Mouse (Mus musculus) right cerebral cortex, postnatal 4 days (tissue): ENCODE data around the gene Vipas39.
"Not testable (repeated sequence)": the region's sequence is repeated elsewhere in the genome, so short reads cannot be mapped to it uniquely, and the experiment has no call there.

Experiments
- DNase-seq: peaks from one replicate; pipeline ENCODE4 v3.0.0-alpha.2; 2022

Gene Vipas39

DNA sequence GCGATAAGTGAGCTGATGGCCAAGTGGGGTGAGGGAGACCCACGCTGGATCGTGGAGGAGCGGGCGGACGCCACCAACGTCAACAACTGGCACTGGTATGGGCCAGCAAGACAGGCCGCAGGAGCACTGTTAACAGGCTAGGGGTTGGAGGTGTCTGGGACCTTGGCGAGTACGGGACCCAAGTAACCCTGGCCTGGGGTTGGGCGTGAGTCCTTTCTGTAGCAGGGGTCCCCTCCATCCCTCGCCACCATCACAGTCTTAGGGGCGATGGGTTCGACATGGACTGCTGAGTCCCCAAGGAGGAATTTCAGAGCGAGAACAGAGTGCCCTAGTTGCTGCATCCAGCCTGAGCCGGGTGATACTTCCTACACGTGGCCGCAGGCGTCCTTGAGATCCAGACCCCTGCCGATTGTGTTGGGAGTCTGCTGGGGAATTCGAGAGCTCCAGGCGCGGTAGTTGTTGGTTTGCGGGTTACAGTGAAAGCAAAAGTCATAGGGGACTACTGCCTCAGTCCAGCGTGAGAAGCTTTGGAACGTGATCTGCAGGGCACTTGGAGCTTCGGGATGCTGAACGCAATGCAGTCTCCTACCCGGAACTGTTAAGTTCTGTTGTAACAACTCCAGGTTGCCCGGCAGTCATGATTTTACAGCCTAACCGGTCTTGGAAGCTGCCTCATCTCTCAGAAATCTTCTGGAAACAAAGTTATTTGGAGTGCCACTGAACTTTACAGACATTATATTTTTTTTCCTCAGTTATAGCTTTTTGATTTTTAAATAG lies 959 bp upstream of the Vipas39 start:
- no peak for DNase-seq

DNA sequence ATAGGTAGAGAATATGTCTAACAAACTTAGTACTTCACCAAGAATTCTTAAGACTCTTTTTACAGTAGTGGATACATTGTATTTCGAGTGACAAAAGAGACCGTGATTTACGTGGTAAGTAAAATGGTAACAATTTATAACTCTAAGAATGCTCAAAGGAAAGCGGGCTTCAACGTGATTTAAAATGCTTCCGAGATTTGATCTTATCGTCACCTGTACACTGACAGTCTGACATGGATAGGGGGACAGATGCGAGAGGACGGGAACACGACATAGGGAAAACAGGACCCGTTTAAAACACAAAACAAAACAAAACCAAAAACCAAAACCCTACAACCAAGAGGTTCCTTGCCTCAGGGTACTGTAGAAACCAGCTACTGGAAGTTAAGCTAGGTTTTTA lies 612 bp downstream of the Vipas39 start:
- DNase-seq, result no peak

DNA sequence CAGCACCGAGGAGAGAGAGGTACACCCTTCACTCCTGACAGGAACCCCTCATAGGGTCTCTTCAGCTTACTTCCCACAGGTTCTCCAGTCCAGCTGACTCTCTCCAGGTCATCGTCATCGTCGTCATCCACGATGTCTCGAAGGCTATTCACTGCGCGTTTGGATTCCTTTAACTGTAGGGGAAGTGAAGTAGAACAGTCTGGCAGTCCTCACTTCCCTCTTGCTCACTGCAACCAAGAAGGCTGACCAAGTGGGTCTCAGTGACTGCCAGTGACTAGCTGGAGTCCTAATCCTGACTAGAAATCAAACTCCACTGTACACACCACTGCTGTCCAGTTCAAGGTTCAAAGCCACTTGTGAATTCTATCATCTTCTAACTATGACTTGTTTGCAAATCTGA lies 5.5 kb downstream of the Vipas39 start:
- DNase-seq, result no peak

DNA sequence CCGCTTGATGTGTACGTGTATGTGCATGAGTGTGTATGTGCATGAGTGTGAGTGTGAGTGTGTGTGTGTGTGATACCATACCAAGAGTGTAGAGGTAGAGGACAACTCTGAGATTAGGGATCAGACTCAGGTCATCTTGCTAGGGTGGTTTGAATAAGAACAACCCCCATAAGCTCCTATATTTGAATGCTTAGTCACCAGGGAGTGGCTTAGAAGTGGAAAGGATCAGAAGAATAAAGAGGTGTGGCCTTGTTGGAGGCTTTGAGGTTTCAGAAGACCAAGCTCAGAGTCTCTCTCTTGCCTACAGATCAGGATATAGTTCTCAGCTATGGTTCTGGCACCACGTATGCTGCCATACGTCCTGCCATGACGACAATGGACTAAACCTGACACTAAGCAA lies 9.4 kb downstream of the Vipas39 start:
- DNase-seq, result no peak

DNA sequence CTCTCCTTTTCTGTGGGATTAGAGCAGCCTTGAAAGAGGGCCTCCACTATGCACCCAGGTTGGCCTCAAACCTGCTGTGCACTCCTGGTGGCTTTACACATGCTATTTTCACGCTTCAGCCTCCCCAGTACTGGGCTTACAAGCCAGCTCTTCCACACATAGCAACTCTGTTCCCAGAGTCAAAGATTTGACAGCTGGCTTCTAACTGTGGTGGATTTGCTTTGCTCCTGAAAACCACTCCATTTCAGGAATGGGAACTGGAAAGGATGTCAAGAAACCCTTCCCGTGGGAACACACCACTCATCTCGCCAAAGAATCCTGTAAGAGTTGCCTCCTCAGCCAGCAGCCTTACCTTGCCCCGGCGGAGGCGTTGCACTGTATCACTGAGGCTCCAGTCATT lies 12.2 kb downstream of the Vipas39 start:
- DNase-seq, result no peak

DNA sequence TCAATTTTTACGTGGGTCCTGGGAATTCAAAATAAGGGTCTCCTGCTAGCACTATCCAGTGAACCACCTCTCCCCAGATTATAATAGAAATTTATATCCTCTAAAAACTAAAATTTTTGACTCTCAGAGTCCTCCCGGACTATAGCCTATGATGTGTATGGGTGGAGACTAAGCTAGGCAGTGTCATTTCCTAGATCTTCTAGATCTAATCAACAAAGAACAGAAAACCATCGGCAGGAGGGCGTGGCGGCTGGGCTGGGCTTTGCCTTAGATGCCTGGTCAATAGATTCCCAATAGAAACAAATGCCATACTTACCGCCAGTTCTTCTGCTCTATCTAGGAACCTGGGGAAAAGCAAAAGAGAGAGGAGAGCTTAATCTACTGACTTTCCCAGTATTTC lies 15.9 kb downstream of the Vipas39 start:
- DNase-seq, result no peak

DNA sequence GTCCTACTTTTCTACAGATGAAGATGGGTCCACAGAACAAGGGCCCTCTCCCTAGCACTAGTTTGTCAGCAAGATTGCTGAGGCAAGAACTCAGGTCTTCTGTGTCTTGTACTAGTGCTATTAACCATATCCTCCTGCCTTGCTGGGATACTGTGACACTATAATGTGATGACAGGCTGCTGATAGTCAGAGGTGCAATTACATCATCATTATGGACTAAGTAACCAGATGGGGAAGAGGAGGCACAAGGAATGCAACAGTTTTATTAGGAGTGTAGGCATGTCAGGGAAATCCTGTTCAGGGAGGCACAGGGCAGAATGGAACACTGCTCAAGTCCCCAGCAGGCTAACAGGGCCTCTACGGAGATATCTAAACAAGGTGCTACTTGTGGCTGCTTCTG lies 27.4 kb downstream of the Vipas39 start, which contains the start of gene Noxred1:
TSS of gene Noxred1 (minus strand) at position 101 of the 400 bp plus-strand sequence.
- DNase-seq, result no peak

DNA sequence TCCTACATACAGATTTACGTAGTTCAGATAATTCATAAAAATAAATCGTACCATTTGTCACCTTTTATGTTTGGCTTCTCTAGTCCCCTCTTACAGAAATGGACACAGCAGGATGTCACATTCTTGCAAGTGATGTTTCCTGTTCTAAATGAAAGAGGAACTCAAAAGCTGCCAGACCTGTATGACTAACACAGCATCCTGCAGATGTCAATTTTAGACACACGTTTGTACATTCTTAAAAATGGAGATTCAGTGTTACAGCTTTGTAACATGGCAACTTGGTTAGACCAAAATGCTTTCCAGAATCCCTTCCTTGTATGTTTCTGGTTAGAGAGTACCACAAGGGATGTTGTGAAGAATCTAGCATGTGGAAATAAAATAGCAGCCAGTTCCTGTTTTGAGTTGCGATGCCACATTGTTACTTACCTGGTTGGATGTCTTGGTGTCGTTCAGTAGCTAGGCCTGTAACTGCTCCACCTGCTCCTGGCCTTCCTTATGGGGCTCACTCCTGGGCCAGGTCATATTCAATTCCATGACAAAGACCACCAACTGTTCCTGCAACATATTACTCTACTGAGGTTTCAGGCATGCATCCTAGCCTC lies 29.1 kb downstream of the Vipas39 start:
- no peak for DNase-seq

DNA sequence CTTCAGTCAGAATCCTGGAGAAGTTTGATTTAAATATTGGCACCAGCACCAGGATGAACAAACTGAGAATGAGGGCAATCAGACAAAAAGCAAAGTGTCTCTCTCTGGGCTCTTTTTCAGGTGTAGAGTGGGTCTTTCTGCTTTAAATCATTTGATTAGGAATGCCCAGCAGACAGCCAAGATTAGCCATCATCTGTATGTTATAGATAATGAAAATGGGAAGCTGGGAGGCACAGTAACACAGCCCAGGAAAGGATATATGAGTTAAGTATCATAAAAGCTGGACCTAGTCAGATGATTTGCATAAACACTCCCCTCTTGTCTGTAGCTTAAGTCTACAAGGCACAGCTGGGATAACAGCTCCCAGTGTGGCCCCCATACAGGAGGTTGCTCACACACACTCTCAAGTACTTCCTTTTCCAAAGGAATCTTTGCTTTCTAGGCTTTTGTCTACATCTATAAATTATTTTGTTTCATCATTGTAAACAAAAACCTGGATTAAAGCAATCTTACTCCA lies 35.6 kb downstream of the Vipas39 start:
- no peak for DNase-seq

DNA sequence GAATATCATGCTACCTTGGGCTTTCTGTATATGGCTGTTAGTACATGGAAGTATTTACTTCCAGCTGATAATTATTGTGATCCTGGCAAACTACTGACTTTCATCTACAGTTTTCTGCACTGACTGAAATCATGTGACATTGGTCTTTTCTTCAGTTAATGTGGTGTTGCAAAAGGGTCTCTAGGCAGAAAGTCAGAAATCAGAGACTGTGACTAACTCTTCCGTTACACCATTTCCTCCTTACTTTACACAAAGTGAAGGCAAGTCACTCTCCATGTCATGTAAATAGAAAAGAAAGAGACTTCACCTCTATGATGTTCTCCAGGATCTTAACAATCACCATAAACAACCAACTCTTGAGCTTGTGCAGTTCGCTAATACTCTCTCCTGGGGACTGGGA lies 36.4 kb downstream of the Vipas39 start:
- DNase-seq, result no peak

DNA sequence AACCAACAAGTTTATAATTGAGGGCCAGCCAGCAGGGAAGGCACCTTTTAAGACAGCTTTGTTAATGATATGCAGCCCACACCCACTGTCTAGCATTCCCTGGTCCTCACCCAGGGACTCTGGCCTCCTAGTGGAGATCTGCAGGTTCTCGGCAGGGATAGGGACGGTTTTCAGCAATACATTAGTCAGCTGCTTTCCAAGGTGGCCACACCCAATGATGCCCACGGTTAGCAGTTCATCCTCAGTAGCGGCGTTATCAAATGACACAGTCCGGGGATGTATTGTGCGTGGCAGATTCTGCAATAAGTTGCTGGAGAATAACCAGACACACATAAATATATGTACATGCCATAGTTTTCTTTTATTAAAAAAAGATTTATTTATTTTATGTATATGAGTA lies 39.3 kb downstream of the Vipas39 start:
- DNase-seq, result no peak

DNA sequence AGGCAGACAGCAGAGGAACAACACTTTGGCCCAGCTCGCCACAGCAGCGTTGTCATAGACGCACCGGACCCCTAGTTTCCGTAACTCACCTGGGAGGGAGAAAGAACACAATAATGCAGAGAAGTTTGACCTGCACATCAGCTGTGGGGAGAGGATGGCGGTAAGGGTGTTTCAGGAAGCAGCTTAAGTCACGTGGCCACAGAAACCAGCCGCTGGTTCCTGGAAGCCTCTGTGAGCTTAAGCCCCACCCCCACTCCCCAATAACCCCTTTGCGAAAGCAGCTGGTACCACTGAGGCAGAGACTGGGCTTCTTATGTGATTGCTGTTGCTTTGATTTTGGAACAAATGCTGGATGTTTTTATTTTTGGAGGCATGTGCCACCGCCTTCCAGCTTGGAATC lies 41.1 kb downstream of the Vipas39 start:
- DNase-seq, result no peak

DNA sequence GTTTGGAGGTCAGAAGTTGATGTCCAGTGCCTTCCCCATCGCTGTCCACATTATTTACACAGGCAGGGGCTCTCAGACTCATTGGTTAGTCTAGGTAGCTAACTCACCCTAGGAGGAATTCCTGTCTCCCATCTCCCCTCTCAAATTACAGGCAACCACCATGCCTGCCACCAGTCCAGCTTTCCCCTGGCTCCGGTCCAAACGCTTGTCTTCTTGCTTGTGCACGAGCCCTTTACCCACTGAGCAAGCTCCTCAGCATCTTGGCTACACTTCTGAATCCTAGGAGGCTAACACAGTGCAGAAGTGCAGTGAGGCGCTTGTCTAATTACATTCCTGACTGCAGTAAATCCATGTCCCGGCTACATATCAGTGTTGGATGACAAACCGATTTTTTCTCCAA lies 46.7 kb downstream of the Vipas39 start:
- DNase-seq, result peak; percentile 24

DNA sequence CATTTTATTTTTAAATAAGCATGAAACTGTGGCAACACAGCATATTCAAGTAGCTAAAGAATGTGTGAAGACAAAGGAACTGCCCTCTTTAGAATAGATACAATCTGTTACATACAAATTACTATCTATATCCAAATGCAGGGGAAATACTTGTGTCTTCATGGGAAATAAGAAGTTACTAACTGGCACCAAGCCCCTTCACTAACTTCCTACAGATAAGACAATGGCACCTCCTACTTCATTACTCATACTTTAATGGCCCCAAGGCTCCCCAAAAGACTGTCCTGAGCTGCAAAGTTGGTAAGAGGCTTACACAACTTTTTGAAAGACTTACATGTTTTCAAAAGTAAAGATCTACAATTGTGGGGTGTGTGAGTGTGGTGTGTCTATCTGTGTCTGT lies 48.5 kb downstream of the Vipas39 start:
- no peak for DNase-seq

DNA sequence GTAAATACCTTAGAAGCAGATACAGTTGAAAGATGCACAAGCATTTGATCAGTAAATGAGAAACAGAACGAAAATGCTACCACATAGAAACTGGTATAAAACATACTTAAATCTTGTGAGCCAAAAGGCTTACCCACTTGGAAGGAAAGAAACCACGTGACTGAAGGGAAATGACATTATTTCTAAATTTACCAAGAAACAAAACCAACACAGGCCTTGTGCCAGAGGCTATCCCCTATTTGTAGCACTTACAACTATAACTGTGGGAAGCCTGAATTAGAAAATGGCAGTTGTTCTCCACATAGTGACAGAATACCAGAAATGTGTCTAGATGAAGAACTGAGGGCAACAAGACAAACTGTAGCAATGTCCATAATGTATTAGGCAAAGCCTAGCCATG lies 50.0 kb downstream of the Vipas39 start:
- DNase-seq, result no peak

DNA sequence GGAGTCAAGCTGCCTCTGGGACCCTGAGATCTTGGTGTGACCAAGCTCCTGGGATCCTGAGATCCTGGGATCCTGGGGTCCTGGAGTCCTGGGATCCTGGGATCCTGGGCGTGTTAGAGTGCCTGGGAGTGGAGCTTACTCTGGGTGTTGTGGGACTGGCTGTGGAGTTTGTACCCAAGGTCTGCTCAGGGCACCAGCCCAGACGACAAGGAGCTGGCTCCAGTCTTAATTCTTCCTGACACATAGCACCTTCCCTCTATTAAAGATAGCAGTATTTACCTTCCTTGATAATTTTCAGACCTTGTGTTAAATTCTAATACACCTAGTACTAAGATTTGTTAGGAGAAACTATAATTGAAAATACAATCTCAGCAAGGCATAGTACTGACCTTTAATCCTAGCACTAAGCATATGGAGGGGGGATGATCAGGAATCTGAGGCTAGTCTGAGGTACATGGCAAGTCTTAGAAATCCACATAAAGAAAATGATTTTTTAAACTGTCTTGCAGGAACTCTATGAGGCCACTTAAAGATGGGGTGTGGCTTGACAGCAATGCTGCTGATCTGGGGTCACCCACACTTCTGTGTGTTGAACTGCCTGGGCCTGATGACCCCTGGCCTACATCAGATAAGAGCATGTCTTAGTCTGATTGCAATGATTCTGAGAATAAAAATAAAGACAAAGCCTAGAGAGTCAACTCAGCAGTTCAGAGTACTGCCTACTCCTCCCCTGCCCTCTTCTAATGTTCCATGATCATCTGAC lies 53.0 kb downstream of the Vipas39 start:
- DNase-seq, result no peak

DNA sequence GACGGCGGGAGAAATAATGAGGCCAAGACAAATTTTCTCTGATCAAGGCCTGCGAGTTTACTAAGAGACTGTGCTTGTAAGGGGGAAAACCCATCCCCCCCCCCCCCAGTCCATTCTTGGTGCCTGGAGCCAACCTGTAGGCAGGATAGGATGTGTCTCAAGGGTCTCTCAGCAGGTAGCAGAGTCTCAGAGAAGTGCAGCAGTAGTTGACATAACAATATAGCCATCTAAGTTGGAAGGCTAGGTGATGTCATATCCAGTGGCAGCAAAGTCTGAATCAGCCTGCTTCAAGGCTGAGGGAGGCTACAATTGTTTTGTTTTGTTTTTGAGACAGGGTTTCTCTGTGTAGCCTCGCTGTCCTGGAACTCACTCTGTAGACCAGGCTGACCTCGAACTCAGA lies 60.3 kb downstream of the Vipas39 start:
- not testable (repeated sequence) for DNase-seq

DNA sequence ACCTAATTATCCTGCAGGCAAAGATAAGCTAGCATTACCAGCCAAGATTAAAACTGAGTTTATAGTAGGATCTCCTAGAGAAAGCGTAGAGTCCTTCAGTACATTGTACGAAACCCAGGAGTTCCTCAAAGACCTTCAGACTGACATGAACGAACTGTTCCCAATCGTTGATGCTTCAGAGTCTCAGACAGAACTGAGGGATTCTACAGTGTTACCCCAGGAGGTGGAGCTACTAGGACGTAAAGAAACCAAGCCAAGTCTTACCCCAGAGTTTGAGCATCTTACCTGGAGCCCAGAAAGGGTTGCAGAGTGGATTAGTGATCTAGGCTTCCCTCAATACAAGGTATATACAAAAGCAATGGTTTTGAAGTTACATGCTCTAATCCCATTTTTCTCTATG lies 64.4 kb downstream of the Vipas39 start:
- no peak for DNase-seq

DNA sequence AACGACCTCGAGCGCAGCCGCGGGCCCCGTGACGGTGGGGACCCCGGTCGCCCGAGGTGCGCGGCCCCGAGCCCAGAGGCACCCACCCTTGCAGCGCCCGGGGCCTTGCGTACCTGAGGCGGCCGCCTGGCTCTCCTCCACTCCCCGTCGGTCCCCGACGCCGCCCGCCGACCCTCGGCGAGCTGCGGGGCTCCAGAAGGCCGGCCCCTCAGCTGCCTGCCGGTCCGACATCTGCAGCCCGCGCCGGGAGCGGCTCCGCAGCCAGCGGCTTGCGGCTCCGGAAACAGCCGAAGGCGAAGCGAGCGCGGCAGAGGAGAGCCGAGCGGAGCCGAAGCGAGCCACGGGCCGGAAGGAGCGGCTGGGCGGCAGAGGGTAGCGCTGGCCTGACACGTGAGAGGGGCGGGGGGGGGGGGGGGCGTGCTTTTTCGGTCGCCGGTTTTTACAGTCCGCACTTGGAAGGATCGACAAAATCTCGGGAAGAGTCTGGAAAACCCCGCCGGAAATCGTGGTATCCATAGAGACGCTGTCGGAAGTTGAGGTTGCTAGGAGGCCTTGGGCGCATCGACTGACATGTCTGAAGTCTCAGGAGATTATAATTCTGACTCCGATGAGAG lies 66.0 kb downstream of the Vipas39 start, which contains the start of gene Tmed8:
TSS of gene Tmed8 (minus strand) at position 482 of the 614 bp plus-strand sequence.
- DNase-seq, result peak; percentile 76

DNA sequence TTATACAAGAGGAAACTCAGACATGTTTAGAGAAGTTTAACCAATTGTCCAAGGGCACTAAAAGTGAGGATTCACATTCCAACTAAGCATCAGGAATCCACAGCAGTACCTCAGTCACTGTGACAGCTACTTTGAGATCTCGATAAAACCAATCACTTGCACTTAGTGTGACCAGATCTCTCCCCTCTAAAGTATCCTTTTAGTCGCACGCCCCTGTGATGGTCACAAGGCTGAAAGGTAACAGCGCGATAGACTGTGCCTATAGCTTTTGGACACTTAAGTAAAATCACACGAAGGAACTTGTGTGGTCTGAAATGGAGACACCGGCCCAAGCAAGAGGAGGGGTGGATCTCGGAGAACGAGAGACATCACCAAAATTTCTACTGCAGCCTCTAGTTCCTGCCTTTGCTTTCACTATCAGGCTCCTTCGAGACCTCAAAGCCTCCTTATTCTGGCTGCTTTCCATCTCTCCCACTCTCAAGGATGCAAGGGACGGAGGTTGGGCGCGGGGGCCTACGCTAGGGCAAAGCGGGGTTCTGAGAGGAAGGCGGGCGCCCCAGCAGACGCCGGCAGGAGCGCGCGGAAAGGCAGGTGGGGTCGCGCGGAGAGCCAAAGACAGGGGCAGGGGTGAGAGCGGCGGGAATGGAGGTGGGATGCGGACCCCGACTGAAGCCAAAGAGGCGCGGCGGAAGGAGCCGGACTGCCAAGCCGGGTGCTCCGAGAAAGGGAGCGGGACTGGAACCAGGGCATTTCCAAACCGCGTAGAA lies 66.7 kb downstream of the Vipas39 start, which contains the start of gene Samd15:
TSS of gene Samd15 (plus strand) at position 518 of the 767 bp plus-strand sequence.
- no peak for DNase-seq

DNA sequence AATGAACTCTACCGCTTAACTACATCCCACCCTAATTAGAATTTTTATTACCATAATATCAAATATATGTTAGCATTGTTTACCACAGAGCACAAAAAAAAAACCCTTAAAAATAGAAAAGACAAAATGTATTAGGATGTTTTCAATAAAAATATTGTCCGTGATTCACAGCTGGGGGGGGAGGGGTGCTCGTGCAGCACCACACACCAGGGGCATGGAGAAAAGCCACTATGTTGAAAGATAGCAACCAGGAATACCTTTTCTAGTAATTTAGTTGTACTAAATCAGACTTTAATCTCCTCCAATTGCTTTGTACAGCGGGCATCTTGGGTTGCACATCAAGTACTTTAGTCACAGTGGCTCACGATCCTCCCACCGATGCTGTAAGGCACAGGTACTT lies 67.3 kb downstream of the Vipas39 start:
- DNase-seq, result no peak

DNA sequence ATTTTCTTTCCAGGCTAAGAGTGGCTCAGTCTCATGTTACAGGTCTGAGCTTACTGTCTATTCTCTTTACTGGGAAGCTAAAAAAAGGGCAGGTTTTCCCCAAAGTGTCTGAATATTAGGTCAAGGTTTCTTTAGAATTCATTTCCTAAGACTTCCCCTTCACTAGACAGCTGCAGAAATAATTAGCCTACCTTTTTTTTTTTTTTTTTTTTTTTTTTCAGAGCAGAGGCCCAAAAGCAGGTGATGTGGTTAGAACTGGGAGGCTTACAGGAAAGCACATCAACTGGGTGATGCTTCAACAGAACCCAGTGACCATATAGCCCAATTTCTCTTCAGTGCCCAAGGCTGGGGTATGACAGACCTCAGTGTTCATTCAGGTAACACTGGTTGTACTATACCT lies 69.7 kb downstream of the Vipas39 start:
- no peak for DNase-seq
